Mouse (Mus musculus) bone marrow, adult 2 months (tissue): Measurements from ENCODE around the gene Kctd21. TPM values are rescaled to one million over a fixed set of nuclear protein-coding genes. Genes with fewer than 3 reads are reported as not detected.
A peak's percentile ranks its signal among the peaks of the same experiment; 100 is the strongest.

Experiments
- H3K27ac ChIP-seq: fragments of 200-500 bp; 2 replicates; pipeline ENCODE4 v1.5.1; 2012; ENCODE audit warnings: low read depth, mild to moderate bottlenecking, control low read depth, inconsistent platforms, low read length; ENCODE audit not compliant: control insufficient read depth, poor library complexity, insufficient read depth
- H3K4me1 ChIP-seq: fragments of 200-500 bp; 2 replicates; pipeline ENCODE4 v1.6.1; 2011; ENCODE audit warnings: low read length; ENCODE audit not compliant: control insufficient read depth, insufficient read depth
- H3K4me3 ChIP-seq: fragments of 200-500 bp; replicated peaks from 2 replicates; pipeline ENCODE3; 2011; ENCODE audit warnings: mild to moderate bottlenecking, low read depth, low read length, control low read depth; ENCODE audit not compliant: control insufficient read depth
- CTCF ChIP-seq: fragments of 200-500 bp; IDR thresholded peaks from 2 replicates; pipeline ENCODE4 v1.5.1; 2011; ENCODE audit warnings: low read length, control low read depth; ENCODE audit not compliant: control insufficient read depth, insufficient read depth
- POLR2A ChIP-seq: fragments of 200-500 bp; IDR thresholded peaks from 2 replicates; pipeline ENCODE4 v1.6.1; 2011; ENCODE audit warnings: low read depth, mild to moderate bottlenecking, control low read depth, low read length, borderline replicate concordance; ENCODE audit not compliant: control insufficient read depth
- WGBS: fragments of 180-500 bp; shearing (Covaris S2); methylation state at CpG from one replicate; pipeline ENCODE4 v1.1.7; 2018; 5-methylcytosine and 5-hydroxymethylcytosine counted together
- polyA plus RNA-seq: library from polyadenylated mRNA; stranded (reverse); fragments of >200 nt; gene quantifications from 2 replicates; pipeline ENCODE4 v1.2.4, GENCODE M21; 2011; ENCODE audit warnings: low replicate concordance; ENCODE audit not compliant: missing spikeins, insufficient read depth, insufficient read length

Gene Kctd21
- polyA plus RNA-seq, 1 experiment: 1.2 TPM

GRCm38 (mm10) chr7:97357840-97358239 lies 25.7 kb downstream of the Kctd21 start:
- H3K4me1 ChIP-seq: no peaks in the 10 kb centered on the region; the same call in 1 of the 2 replicates
- 74% methylated on average over 3 of the region's 3 CpGs for WGBS
- TF ChIP-seq CTCF (no peak), POLR2A (no peak)
- H3K4me3 ChIP-seq: no peak overlapping the region
- H3K27ac ChIP-seq: no peak overlapping the region

GRCm38 (mm10) chr7:97358347-97358746 lies 26.2 kb downstream of the Kctd21 start:
- WGBS: 54% methylated on average over 4 of the region's 4 CpGs
- Histone ChIP-seq H3K27ac (no peak overlapping the region), H3K4me1 (no peaks in the 10 kb centered on the region; the same call in 1 of the 2 replicates), H3K4me3 (no peak overlapping the region)
- TF ChIP-seq POLR2A (no peak), CTCF (no peak)

GRCm38 (mm10) chr7:97360166-97360565 lies 28.0 kb downstream of the Kctd21 start:
- WGBS: 78% methylated on average over 5 of the region's 5 CpGs
- H3K4me3 ChIP-seq: no peak overlapping the region
- no peaks in the 10 kb centered on the region; the same call in 1 of the 2 replicates for H3K4me1 ChIP-seq
- TF ChIP-seq CTCF (no peak), POLR2A (no peak)
- no peak overlapping the region for H3K27ac ChIP-seq

GRCm38 (mm10) chr7:97360955-97361354 lies 28.8 kb downstream of the Kctd21 start:
- no peak overlapping the region for H3K4me3 ChIP-seq
- WGBS: 64% methylated on average over 3 of the region's 3 CpGs
- TF ChIP-seq CTCF (no peak), POLR2A (no peak)
- H3K4me1 ChIP-seq: no peaks in the 10 kb centered on the region; the same call in 1 of the 2 replicates
- H3K27ac ChIP-seq: no peak overlapping the region

GRCm38 (mm10) chr7:97361467-97361866 lies 29.3 kb downstream of the Kctd21 start:
- TF ChIP-seq POLR2A (no peak), CTCF (peak; percentile 79)
- WGBS: 29% methylated on average over 4 of the region's 4 CpGs

GRCm38 (mm10) chr7:97365887-97366286 lies 33.8 kb downstream of the Kctd21 start:
- TF ChIP-seq POLR2A: no peak
- no peak for TF ChIP-seq CTCF
- Histone ChIP-seq H3K4me1 (peaks cover 2% of the 10 kb centered on the region), H3K4me3 (no peak overlapping the region), H3K27ac (no peak overlapping the region)
- 74% methylated on average over 1 of the region's 1 CpGs for WGBS

More at GRCm38 (mm10) chr7:97361467-97361866, 29.3 kb downstream of the Kctd21 start:
- H3K4me1 ChIP-seq: no peaks in the 10 kb centered on the region; the same call in 1 of the 2 replicates
- no peak overlapping the region for H3K4me3 ChIP-seq
- no peak overlapping the region for H3K27ac ChIP-seq

- Histone ChIP-seq H3K4me3 (no peak overlapping the region), H3K27ac (no peak overlapping the region), H3K4me1 (peaks cover 4% of the 10 kb centered on the region)
- WGBS: 90% methylated on average over 9 of the region's 9 CpGs
- TF ChIP-seq POLR2A: no peak
- no peak for TF ChIP-seq CTCF
Observed at GRCm38 (mm10) chr7:97375101-97375500, 43.0 kb downstream of the Kctd21 start.

GRCm38 (mm10) chr7:97375906-97376305 lies 43.8 kb downstream of the Kctd21 start:
- WGBS: 51% methylated on average over 2 of the region's 2 CpGs
- no peak for TF ChIP-seq CTCF
- TF ChIP-seq POLR2A: no peak
- H3K27ac ChIP-seq: no peak overlapping the region

GRCm38 (mm10) chr7:97379304-97379703 lies 47.2 kb downstream of the Kctd21 start:
- Histone ChIP-seq H3K4me1 (no peaks in the 10 kb centered on the region; the same call in 1 of the 2 replicates), H3K27ac (no peak overlapping the region), H3K4me3 (no peak overlapping the region)
- WGBS: 85% methylated on average over 5 of the region's 5 CpGs
- TF ChIP-seq POLR2A (no peak), CTCF (no peak)

More at GRCm38 (mm10) chr7:97375906-97376305, 43.8 kb downstream of the Kctd21 start:
- Histone ChIP-seq H3K4me1 (peaks cover 1% of the 10 kb centered on the region), H3K4me3 (no peak overlapping the region)
